In genomic region chr4:72285112-72285675, GRCm38 (mm10) we compare ENCODE assay signal across 26 mouse cellular contexts.
DNase-seq lines count a peak whose midpoint lies in the region; ATAC-seq and TF ChIP-seq lines count a peak whose summit lies in the region.
"Had no signal": no experiment of that assay in that cellular context is flagged by ENCODE, and none has a peak within 500 bp of the region (broad histone marks: within the 10 kb centered on the region; RNA-seq: fewer than 3 reads in every experiment).

No protein-coding gene starts in this region.

- no peak overlapping the region for H3K4me2 ChIP-seq in hindbrain, postnatal 0 days (ENCODE audit: low read depth, low read length)
- no peak overlapping the region for H3K4me2 ChIP-seq in forebrain, embryonic 15.5 days (replicated peaks)
- H3K4me2 ChIP-seq in midbrain, embryonic 16.5 days (ENCODE audit: low read length), result no peak overlapping the region
- H3K4me2 ChIP-seq: heart, embryonic 13.5 days; hindbrain, embryonic 15.5 days; neural tube, embryonic 13.5 days had no signal

- H3K9ac ChIP-seq in hindbrain, postnatal 0 days (replicated peaks; ENCODE audit: low read length), result no peak overlapping the region
- no peak overlapping the region for H3K9ac ChIP-seq in forebrain, embryonic 15.5 days (replicated peaks)
- no peak overlapping the region for H3K9ac ChIP-seq in midbrain, embryonic 16.5 days (ENCODE audit: low read depth, low read length)
- H3K9ac ChIP-seq: heart, embryonic 13.5 days; hindbrain, embryonic 15.5 days; liver, embryonic 14.5 days; neural tube, embryonic 13.5 days had no signal

- peak; percentile 4 for DNase-seq in hindbrain, embryonic 10.5 days (ENCODE audit: low spot score)
- DNase-seq in hindbrain, postnatal 0 days (ENCODE audit: low spot score), result no peak
- peak; percentile 66 for DNase-seq in brain, embryonic 14.5 days (ENCODE audit: low read depth)
- no peak for DNase-seq in cerebellum, postnatal 4 days (ENCODE audit: low spot score in 2 of 2)
- DNase-seq in gastrocnemius, postnatal 14 days, result no peak
- DNase-seq: adrenal gland, adult 2 months; adrenal gland, postnatal 36 days; B cell, adult 2 months; cerebellum, adult 8-10 months; cerebellum, postnatal 36 days; heart, postnatal 10 days; kidney, adult 2 months; liver; lung, adult 2 months; lung, postnatal 10 days; thymus, adult 2 months; thymus, postnatal 36 days had no signal

- H3K27me3 ChIP-seq in hindbrain, embryonic 10.5 days (ENCODE audit: insufficient read depth, poor library complexity, severe bottlenecking), result no peaks in the 10 kb centered on the region
- no peaks in the 10 kb centered on the region for H3K27me3 ChIP-seq in hindbrain, postnatal 0 days (ENCODE audit: insufficient read depth, low read length)
- no peaks in the 10 kb centered on the region for H3K27me3 ChIP-seq in forebrain, embryonic 15.5 days
- H3K27me3 ChIP-seq in midbrain, embryonic 16.5 days (ENCODE audit: control insufficient read depth, insufficient read depth, low read depth, low read length), result no peaks in the 10 kb centered on the region
- H3K27me3 ChIP-seq: heart, embryonic 13.5 days; hindbrain, embryonic 15.5 days; neural tube, embryonic 13.5 days had no signal

- TF ChIP-seq POLR2A in brain, embryonic 14.5 days (IDR thresholded peaks at IDR 0.05; ENCODE audit: borderline replicate concordance, extremely low read depth, insufficient read depth, insufficient read length, poor library complexity, severe bottlenecking), result no peak

- H3K27ac ChIP-seq in hindbrain, embryonic 10.5 days, result no peak overlapping the region
- no peak overlapping the region for H3K27ac ChIP-seq in hindbrain, postnatal 0 days
- no peak overlapping the region for H3K27ac ChIP-seq in forebrain, embryonic 15.5 days (replicated peaks)
- 0 out of 2 replicates have a peak overlapping the region, but pooled peaks have one; percentile 33 for H3K27ac ChIP-seq in midbrain, embryonic 16.5 days (ENCODE audit: low read length)
- H3K27ac ChIP-seq: heart, embryonic 13.5 days; hindbrain, embryonic 15.5 days; kidney, postnatal 0 days; liver, embryonic 14.5 days; macrophage; neural tube, embryonic 13.5 days had no signal

- 48% methylated on average over 1 of the region's 1 CpGs for WGBS in hindbrain, embryonic 10.5 days
- 27% methylated on average over 1 of the region's 1 CpGs for WGBS in hindbrain, postnatal 0 days
- WGBS in forebrain, embryonic 15.5 days, result 49% methylated on average over 1 of the region's 1 CpGs
- 65% methylated on average over 1 of the region's 1 CpGs for WGBS in midbrain, embryonic 16.5 days

- H3K9me3 ChIP-seq in hindbrain, embryonic 10.5 days, result no peaks in the 10 kb centered on the region
- no peaks in the 10 kb centered on the region for H3K9me3 ChIP-seq in hindbrain, postnatal 0 days (ENCODE audit: low read length)
- H3K9me3 ChIP-seq in forebrain, embryonic 15.5 days, result no peaks in the 10 kb centered on the region
- no peaks in the 10 kb centered on the region for H3K9me3 ChIP-seq in midbrain, embryonic 16.5 days (replicated peaks; ENCODE audit: control insufficient read depth, low read length, poor library complexity, severe bottlenecking)
- H3K9me3 ChIP-seq: heart, embryonic 13.5 days; hindbrain, embryonic 15.5 days; neural tube, embryonic 13.5 days had no signal

- H3K4me1 ChIP-seq in hindbrain, embryonic 10.5 days (replicated peaks), result no peaks in the 10 kb centered on the region
- H3K4me1 ChIP-seq in hindbrain, postnatal 0 days (ENCODE audit: insufficient read depth, low read length), result no peaks in the 10 kb centered on the region
- H3K4me1 ChIP-seq in forebrain, embryonic 15.5 days, result no peaks in the 10 kb centered on the region
- H3K4me1 ChIP-seq in midbrain, embryonic 16.5 days (ENCODE audit: control insufficient read depth, insufficient read depth, low read length), result no peaks in the 10 kb centered on the region
- H3K4me1 ChIP-seq: heart, embryonic 13.5 days; hindbrain, embryonic 15.5 days; neural tube, embryonic 13.5 days had no signal

- no peak overlapping the region for H3K4me3 ChIP-seq in hindbrain, embryonic 10.5 days
- no peak overlapping the region for H3K4me3 ChIP-seq in hindbrain, postnatal 0 days (ENCODE audit: low read length)
- H3K4me3 ChIP-seq in forebrain, embryonic 15.5 days, result no peak overlapping the region
- H3K4me3 ChIP-seq in midbrain, embryonic 16.5 days (ENCODE audit: low read depth, low read length), result no peak overlapping the region
- H3K4me3 ChIP-seq: heart, embryonic 13.5 days; hindbrain, embryonic 15.5 days; neural tube, embryonic 13.5 days had no signal

- no peak for ATAC-seq in hindbrain, postnatal 0 days
- peak; percentile 60 for ATAC-seq in forebrain, embryonic 15.5 days (replicated peaks)
- peak; percentile 82 for ATAC-seq in midbrain, embryonic 16.5 days
- ATAC-seq: activated CD4-positive, CD25-positive, alpha-beta regulatory T cell, adult 4 months had no signal

- TF ChIP-seq CTCF in hindbrain, postnatal 0 days (IDR thresholded peaks at IDR 0.05; ENCODE audit: low read depth), result no peak
- TF ChIP-seq CTCF in brain, embryonic 14.5 days (IDR thresholded peaks at IDR 0.05; ENCODE audit: borderline replicate concordance, extremely low read depth, insufficient read depth, insufficient read length), result no peak

- no peaks in the 10 kb centered on the region for H3K36me3 ChIP-seq in hindbrain, embryonic 10.5 days
- no peaks in the 10 kb centered on the region for H3K36me3 ChIP-seq in hindbrain, postnatal 0 days (ENCODE audit: insufficient read depth, low read length)
- no peaks in the 10 kb centered on the region for H3K36me3 ChIP-seq in forebrain, embryonic 15.5 days
- H3K36me3 ChIP-seq in midbrain, embryonic 16.5 days (ENCODE audit: control insufficient read depth, insufficient read depth, low read length), result no peaks in the 10 kb centered on the region
- H3K36me3 ChIP-seq: heart, embryonic 13.5 days; hindbrain, embryonic 15.5 days; neural tube, embryonic 13.5 days had no signal

- intact Hi-C loops in gastrocnemius, postnatal 14 days (cut with DNase I; ENCODE audit: low total_unique reads), result no loop called here

Comparison
In these comparisons a context has a peak if more than half of its experiments do, and no peak if none do; other contexts are left out.
1. DNase-seq: peak in hindbrain, embryonic 10.5 days (single experiment) and brain, embryonic 14.5 days (single experiment); none in hindbrain, postnatal 0 days (single experiment), cerebellum, postnatal 4 days (0 of 2) and gastrocnemius, postnatal 14 days (single experiment).